ENCODE assay signal across 20 mouse cellular contexts in genomic region chr4:87963055-87963772, GRCm38 (mm10).
DNase-seq lines count a peak whose midpoint lies in the region; ATAC-seq and TF ChIP-seq lines count a peak whose summit lies in the region.
"Had no signal": no experiment of that assay in that cellular context is flagged by ENCODE, and none has a peak within 500 bp of the region (broad histone marks: within the 10 kb centered on the region; RNA-seq: fewer than 3 reads in every experiment).

No protein-coding gene starts in this region.

- DNase-seq in cerebellum, adult 2 months = no peak
- no peak for DNase-seq in heart, adult 8-10 months (ENCODE audit: low spot score)
- DNase-seq: adrenal gland, adult 8-10 months; adrenal gland, postnatal 36 days; cerebellum, adult 11-12 months; cerebellum, adult 9-11 months; cerebellum, postnatal 36 days; forebrain, postnatal 0 days; gastrocnemius, postnatal 10 days; heart, postnatal 36 days had no signal

- no peak for TF ChIP-seq POLR2A in cerebellum, adult 2 months (IDR thresholded peaks at IDR 0.05; ENCODE audit: borderline replicate concordance, insufficient read depth, low read length)

- H3K9ac ChIP-seq in kidney, embryonic 15.5 days = no peak overlapping the region
- H3K9ac ChIP-seq in kidney, embryonic 14.5 days (ENCODE audit: low read depth, low read length) = no peak overlapping the region
- no peak overlapping the region for H3K9ac ChIP-seq in intestine, embryonic 15.5 days
- H3K9ac ChIP-seq in stomach, embryonic 14.5 days (replicated peaks; ENCODE audit: low read depth, low read length) = no peak overlapping the region
- H3K9ac ChIP-seq in forebrain, embryonic 16.5 days (replicated peaks; ENCODE audit: low read depth, low read length) = no peak overlapping the region
- H3K9ac ChIP-seq: embryonic facial prominence, embryonic 13.5 days; forebrain, embryonic 12.5 days; forebrain, postnatal 0 days; heart, embryonic 13.5 days; hindbrain, embryonic 15.5 days had no signal

- no peak for TF ChIP-seq CTCF in cerebellum, adult 2 months (IDR thresholded peaks at IDR 0.05; ENCODE audit: borderline replicate concordance, insufficient read depth, low read depth, low read length)

- WGBS in kidney, embryonic 15.5 days = 75% methylated on average over 13 of the region's 13 CpGs
- WGBS in kidney, embryonic 14.5 days = 72% methylated on average over 13 of the region's 13 CpGs
- WGBS in intestine, embryonic 15.5 days = 62% methylated on average over 13 of the region's 13 CpGs
- WGBS in stomach, embryonic 14.5 days = 69% methylated on average over 13 of the region's 13 CpGs
- WGBS in forebrain, embryonic 16.5 days = 87% methylated on average over 13 of the region's 13 CpGs
- WGBS in cerebellum, adult 2 months = 92% methylated on average over 13 of the region's 13 CpGs

- H3K4me1 ChIP-seq in kidney, embryonic 15.5 days = peaks cover 16% of the 10 kb centered on the region
- 0 out of 2 replicates have a peak, but pooled peaks cover 2% of the 10 kb centered on the region for H3K4me1 ChIP-seq in kidney, embryonic 14.5 days (ENCODE audit: control insufficient read depth, insufficient read depth, low read length)
- peaks cover 3% of the 10 kb centered on the region; the same call in 1 of the 2 replicates for H3K4me1 ChIP-seq in intestine, embryonic 15.5 days (replicated peaks)
- peaks cover 5% of the 10 kb centered on the region; the same call in 1 of the 2 replicates for H3K4me1 ChIP-seq in stomach, embryonic 14.5 days (ENCODE audit: control insufficient read depth, insufficient read depth, low read length)
- H3K4me1 ChIP-seq in forebrain, embryonic 16.5 days (replicated peaks; ENCODE audit: control insufficient read depth, insufficient read depth, low read length) = 0 out of 2 replicates have a peak, but pooled peaks cover 6% of the 10 kb centered on the region
- H3K4me1 ChIP-seq in cerebellum, adult 2 months (ENCODE audit: control insufficient read depth, insufficient read depth, low read length) = peaks cover 7% of the 10 kb centered on the region

- no peaks in the 10 kb centered on the region for H3K36me3 ChIP-seq in kidney, embryonic 15.5 days
- H3K36me3 ChIP-seq in kidney, embryonic 14.5 days (ENCODE audit: control insufficient read depth, insufficient read depth, low read length) = no peaks in the 10 kb centered on the region
- H3K36me3 ChIP-seq in intestine, embryonic 15.5 days = no peaks in the 10 kb centered on the region
- no peaks in the 10 kb centered on the region for H3K36me3 ChIP-seq in stomach, embryonic 14.5 days (ENCODE audit: control insufficient read depth, insufficient read depth, low read length)
- H3K36me3 ChIP-seq in forebrain, embryonic 16.5 days (ENCODE audit: control insufficient read depth, insufficient read depth) = no peaks in the 10 kb centered on the region
- H3K36me3 ChIP-seq: embryonic facial prominence, embryonic 13.5 days; forebrain, embryonic 12.5 days; heart, embryonic 13.5 days; hindbrain, embryonic 15.5 days had no signal

- H3K27ac ChIP-seq in kidney, embryonic 15.5 days = 0 out of 2 replicates have a peak overlapping the region, but pooled peaks have one; percentile 11
- no peak overlapping the region for H3K27ac ChIP-seq in kidney, embryonic 14.5 days (ENCODE audit: low read depth, low read length)
- H3K27ac ChIP-seq in intestine, embryonic 15.5 days = no peak overlapping the region
- H3K27ac ChIP-seq in stomach, embryonic 14.5 days (ENCODE audit: low read length) = no peak overlapping the region
- H3K27ac ChIP-seq in forebrain, embryonic 16.5 days (ENCODE audit: low read length) = no peak overlapping the region
- H3K27ac ChIP-seq in cerebellum, adult 2 months (ENCODE audit: insufficient read depth, low read length) = no peak overlapping the region
- H3K27ac ChIP-seq: embryonic facial prominence, embryonic 13.5 days; forebrain, embryonic 12.5 days; heart, embryonic 13.5 days; hindbrain, embryonic 15.5 days had no signal

- H3K4me2 ChIP-seq in kidney, embryonic 15.5 days = no peak overlapping the region
- H3K4me2 ChIP-seq in kidney, embryonic 14.5 days (replicated peaks; ENCODE audit: low read depth, low read length) = no peak overlapping the region
- peak overlapping the region; percentile 18; the same call in 1 of the 2 replicates for H3K4me2 ChIP-seq in intestine, embryonic 15.5 days (replicated peaks)
- H3K4me2 ChIP-seq in stomach, embryonic 14.5 days (replicated peaks; ENCODE audit: low read depth, low read length) = no peak overlapping the region
- H3K4me2 ChIP-seq in forebrain, embryonic 16.5 days (ENCODE audit: low read length) = no peak overlapping the region
- H3K4me2 ChIP-seq: embryonic facial prominence, embryonic 13.5 days; forebrain, embryonic 12.5 days; heart, embryonic 13.5 days; hindbrain, embryonic 15.5 days had no signal

- no peaks in the 10 kb centered on the region for H3K9me3 ChIP-seq in kidney, embryonic 15.5 days (replicated peaks)
- no peaks in the 10 kb centered on the region for H3K9me3 ChIP-seq in kidney, embryonic 14.5 days (ENCODE audit: control insufficient read depth, low read length)
- H3K9me3 ChIP-seq in intestine, embryonic 15.5 days = no peaks in the 10 kb centered on the region
- H3K9me3 ChIP-seq in stomach, embryonic 14.5 days (ENCODE audit: control insufficient read depth, low read depth, low read length) = no peaks in the 10 kb centered on the region
- H3K9me3 ChIP-seq in forebrain, embryonic 16.5 days (ENCODE audit: control insufficient read depth, low read length) = no peaks in the 10 kb centered on the region
- H3K9me3 ChIP-seq: embryonic facial prominence, embryonic 13.5 days; forebrain, embryonic 12.5 days; heart, embryonic 13.5 days; hindbrain, embryonic 15.5 days had no signal

- H3K27me3 ChIP-seq in kidney, embryonic 15.5 days = no peaks in the 10 kb centered on the region
- no peaks in the 10 kb centered on the region for H3K27me3 ChIP-seq in kidney, embryonic 14.5 days (ENCODE audit: control insufficient read depth, insufficient read depth, low read length)
- no peaks in the 10 kb centered on the region for H3K27me3 ChIP-seq in intestine, embryonic 15.5 days (replicated peaks)
- H3K27me3 ChIP-seq in stomach, embryonic 14.5 days (ENCODE audit: control insufficient read depth, insufficient read depth, low read length) = no peaks in the 10 kb centered on the region
- no peaks in the 10 kb centered on the region for H3K27me3 ChIP-seq in forebrain, embryonic 16.5 days (replicated peaks; ENCODE audit: control insufficient read depth, insufficient read depth, low read length)
- H3K27me3 ChIP-seq in cerebellum, adult 2 months (ENCODE audit: control insufficient read depth, insufficient read depth, low read length) = no peaks in the 10 kb centered on the region
- H3K27me3 ChIP-seq: CH12.LX; embryonic facial prominence, embryonic 13.5 days; forebrain, embryonic 12.5 days; heart, embryonic 13.5 days; hindbrain, embryonic 15.5 days had no signal

- H3K4me3 ChIP-seq in kidney, embryonic 15.5 days (replicated peaks) = no peak overlapping the region
- H3K4me3 ChIP-seq in kidney, embryonic 14.5 days (ENCODE audit: low read length) = no peak overlapping the region
- H3K4me3 ChIP-seq in intestine, embryonic 15.5 days (replicated peaks) = no peak overlapping the region
- H3K4me3 ChIP-seq in stomach, embryonic 14.5 days (ENCODE audit: low read depth, low read length) = no peak overlapping the region
- no peak overlapping the region for H3K4me3 ChIP-seq in forebrain, embryonic 16.5 days (replicated peaks; ENCODE audit: low read length)
- no peak overlapping the region for H3K4me3 ChIP-seq in cerebellum, adult 2 months (replicated peaks; ENCODE audit: insufficient read depth, low read depth, low read length)
- H3K4me3 ChIP-seq: embryonic facial prominence, embryonic 13.5 days; forebrain, embryonic 12.5 days; heart, embryonic 13.5 days; hindbrain, embryonic 15.5 days had no signal

- ATAC-seq in kidney, embryonic 15.5 days (replicated peaks; ENCODE audit: low FRiP score) = peak; percentile 62; the same call in 1 of the 2 replicates
- no peak for ATAC-seq in kidney, embryonic 14.5 days (ENCODE audit: low FRiP score, low TSS enrichment)
- ATAC-seq in intestine, embryonic 15.5 days = peak; percentile 95
- ATAC-seq in stomach, embryonic 14.5 days (ENCODE audit: insufficient number of reproducible peaks, insufficient read depth, low FRiP score, low read depth) = peak; percentile 63; the same call in 1 of the 2 replicates
- ATAC-seq in forebrain, embryonic 16.5 days = no peak
- ATAC-seq: forebrain, postnatal 0 days had no signal

Comparison
In these comparisons a context has a peak if more than half of its experiments do, and no peak if none do; other contexts are left out.
1. ATAC-seq: peak in kidney, embryonic 15.5 days (single experiment), intestine, embryonic 15.5 days (single experiment) and stomach, embryonic 14.5 days (single experiment); none in kidney, embryonic 14.5 days (single experiment) and forebrain, embryonic 16.5 days (single experiment).